Mouse (Mus musculus): ENCODE data around the gene Mrps33. TPM values are rescaled to one million over a fixed set of nuclear protein-coding genes. Genes with fewer than 3 reads are reported as not detected.

Gene Mrps33
- polyA plus RNA-seq, 1 experiment: 327 TPM

- H3K4me3 ChIP-seq (ENCODE audit: insufficient read depth, low read depth, low read length): no peak overlapping the region
- no peaks in the 10 kb centered on the region for H3K4me1 ChIP-seq (ENCODE audit: control insufficient read depth, insufficient read depth, insufficient read length, low read length)
- H3K27ac ChIP-seq (replicated peaks; ENCODE audit: low read depth, low read length): no peak overlapping the region
Observed at GRCm38 (mm10) chr6:39788408-39788807, 22.4 kb downstream of the Mrps33 start.

GRCm38 (mm10) chr6:39787783-39788182 lies 23.0 kb downstream of the Mrps33 start:
- no peak overlapping the region for H3K27ac ChIP-seq (replicated peaks; ENCODE audit: low read depth, low read length)
- H3K4me1 ChIP-seq (ENCODE audit: control insufficient read depth, insufficient read depth, insufficient read length, low read length): no peaks in the 10 kb centered on the region
- no peak overlapping the region for H3K4me3 ChIP-seq (ENCODE audit: insufficient read depth, low read depth, low read length)

- no peak overlapping the region for H3K27ac ChIP-seq (replicated peaks; ENCODE audit: low read depth, low read length)
- H3K4me1 ChIP-seq (ENCODE audit: control insufficient read depth, insufficient read depth, insufficient read length, low read length): peaks cover 8% of the 10 kb centered on the region; the same call in 1 of the 2 replicates
Observed at GRCm38 (mm10) chr6:39785944-39786343, 24.8 kb downstream of the Mrps33 start.

GRCm38 (mm10) chr6:39783521-39783920 lies 27.3 kb downstream of the Mrps33 start:
- no peak overlapping the region for H3K27ac ChIP-seq (replicated peaks; ENCODE audit: low read depth, low read length)

More at GRCm38 (mm10) chr6:39785944-39786343, 24.8 kb downstream of the Mrps33 start:
- no peak overlapping the region for H3K4me3 ChIP-seq (ENCODE audit: insufficient read depth, low read depth, low read length)

GRCm38 (mm10) chr6:39782618-39783017 lies 28.2 kb downstream of the Mrps33 start:
- H3K4me1 ChIP-seq (ENCODE audit: control insufficient read depth, insufficient read depth, insufficient read length, low read length): peaks cover 10% of the 10 kb centered on the region; the same call in 1 of the 2 replicates
- H3K27ac ChIP-seq (replicated peaks; ENCODE audit: low read depth, low read length): no peak overlapping the region
- H3K4me3 ChIP-seq (ENCODE audit: insufficient read depth, low read depth, low read length): no peak overlapping the region

More at GRCm38 (mm10) chr6:39783521-39783920, 27.3 kb downstream of the Mrps33 start:
- Histone ChIP-seq H3K4me1 (ENCODE audit: control insufficient read depth, insufficient read depth, insufficient read length, low read length) (peaks cover 10% of the 10 kb centered on the region; the same call in 1 of the 2 replicates), H3K4me3 (ENCODE audit: insufficient read depth, low read depth, low read length) (no peak overlapping the region)

- Histone ChIP-seq H3K27ac (replicated peaks; ENCODE audit: low read depth, low read length) (peak overlapping the region; percentile 57), H3K4me1 (ENCODE audit: control insufficient read depth, insufficient read depth, insufficient read length, low read length) (peaks cover 10% of the 10 kb centered on the region; the same call in 1 of the 2 replicates), H3K4me3 (ENCODE audit: insufficient read depth, low read depth, low read length) (peak overlapping the region; percentile 54)
Observed at GRCm38 (mm10) chr6:39781766-39782530, 28.8 kb downstream of the Mrps33 start.

GRCm38 (mm10) chr6:39780857-39781666 lies 29.7 kb downstream of the Mrps33 start:
- peak overlapping the region; percentile 57 for H3K27ac ChIP-seq (replicated peaks; ENCODE audit: low read depth, low read length)
- peaks cover 10% of the 10 kb centered on the region; the same call in 1 of the 2 replicates for H3K4me1 ChIP-seq (ENCODE audit: control insufficient read depth, insufficient read depth, insufficient read length, low read length)
- H3K4me3 ChIP-seq (ENCODE audit: insufficient read depth, low read depth, low read length): peak overlapping the region; percentile 54

- Histone ChIP-seq H3K4me3 (ENCODE audit: insufficient read depth, low read depth, low read length) (no peak overlapping the region), H3K27ac (replicated peaks; ENCODE audit: low read depth, low read length) (no peak overlapping the region), H3K4me1 (ENCODE audit: control insufficient read depth, insufficient read depth, insufficient read length, low read length) (peaks cover 10% of the 10 kb centered on the region; the same call in 1 of the 2 replicates)
Observed at GRCm38 (mm10) chr6:39778506-39778905, 32.3 kb downstream of the Mrps33 start.

- no peak overlapping the region for H3K4me3 ChIP-seq (ENCODE audit: insufficient read depth, low read depth, low read length)
- H3K4me1 ChIP-seq (ENCODE audit: control insufficient read depth, insufficient read depth, insufficient read length, low read length): peaks cover 3% of the 10 kb centered on the region; the same call in 1 of the 2 replicates
Observed at GRCm38 (mm10) chr6:39776275-39776674, 34.5 kb downstream of the Mrps33 start.

GRCm38 (mm10) chr6:39775029-39775428 lies 35.8 kb downstream of the Mrps33 start:
- H3K27ac ChIP-seq (replicated peaks; ENCODE audit: low read depth, low read length): no peak overlapping the region
- peaks cover 2% of the 10 kb centered on the region; the same call in 1 of the 2 replicates for H3K4me1 ChIP-seq (ENCODE audit: control insufficient read depth, insufficient read depth, insufficient read length, low read length)
- H3K4me3 ChIP-seq (ENCODE audit: insufficient read depth, low read depth, low read length): no peak overlapping the region

More at GRCm38 (mm10) chr6:39776275-39776674, 34.5 kb downstream of the Mrps33 start:
- H3K27ac ChIP-seq (replicated peaks; ENCODE audit: low read depth, low read length): no peak overlapping the region

GRCm38 (mm10) chr6:39757229-39757628 lies 53.6 kb downstream of the Mrps33 start:
- Histone ChIP-seq H3K27ac (replicated peaks; ENCODE audit: low read depth, low read length) (no peak overlapping the region), H3K4me3 (ENCODE audit: insufficient read depth, low read depth, low read length) (no peak overlapping the region), H3K4me1 (ENCODE audit: control insufficient read depth, insufficient read depth, insufficient read length, low read length) (no peaks in the 10 kb centered on the region)

Other genes with a start within 250 kb of the Mrps33 start
- 10.4 and 12.6 TPM in 2 replicates for gene Adck2, start 237.1 kb downstream of the Mrps33 start, polyA plus RNA-seq (2012; ENCODE audit: insufficient read depth, insufficient read length, missing spikeins)
- gene Gm42420, start 225.2 kb downstream of the Mrps33 start, polyA plus RNA-seq (2012; ENCODE audit: insufficient read depth, insufficient read length, missing spikeins): not detected in 2 replicates
- 819 and 928 TPM in 2 replicates for gene Ndufb2, start 218.4 kb downstream of the Mrps33 start, polyA plus RNA-seq (2012; ENCODE audit: insufficient read depth, insufficient read length, missing spikeins)
- gene Braf, start 85.5 kb downstream of the Mrps33 start, polyA plus RNA-seq (2012; ENCODE audit: insufficient read depth, insufficient read length, missing spikeins): 5.0 and 10.7 TPM in 2 replicates
- gene Tmem178b, start 62.3 kb upstream of the Mrps33 start, polyA plus RNA-seq (2012; ENCODE audit: insufficient read depth, insufficient read length, missing spikeins): 2.2 and 3.3 TPM in 2 replicates

Data from brown adipose tissue, adult 24 weeks (tissue).